Mouse (Mus musculus) frontal cortex, postnatal 36 days (tissue): ENCODE results near the gene Hbs1l.

Experiments
- DNase-seq, 2 experiments: peaks; one replicate each; pipeline ENCODE4 v3.0.0; 2022; ENCODE audit warnings: low spot score in 2 of 2

Gene Hbs1l

GRCm38 (mm10) chr10:21295759-21296621, at the start of gene Hbs1l:
Hbs1l (plus strand) TSS chr10:21295979.
- DNase-seq = peak; percentile 87 to 90

DNA sequence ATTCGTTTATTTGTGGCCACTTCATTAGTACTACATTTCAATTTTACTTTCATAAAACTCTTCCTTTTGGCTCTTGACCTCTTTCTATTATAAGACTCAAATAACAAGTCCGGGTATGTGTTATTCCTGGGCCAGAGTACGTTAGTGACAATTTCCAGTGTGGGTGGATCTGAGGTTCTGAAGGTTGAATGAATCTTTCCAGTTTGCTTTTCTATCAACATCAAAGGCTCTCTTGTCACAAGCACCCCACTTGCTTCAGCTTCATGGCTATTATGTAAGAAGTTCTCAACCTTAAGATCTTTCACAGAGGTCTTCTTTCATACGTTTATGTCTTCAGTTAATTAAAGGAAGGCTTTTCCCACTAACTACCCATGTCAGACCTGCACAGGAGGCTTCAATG, 47.2 kb upstream of the Hbs1l start:
- DNase-seq = no peak

DNA sequence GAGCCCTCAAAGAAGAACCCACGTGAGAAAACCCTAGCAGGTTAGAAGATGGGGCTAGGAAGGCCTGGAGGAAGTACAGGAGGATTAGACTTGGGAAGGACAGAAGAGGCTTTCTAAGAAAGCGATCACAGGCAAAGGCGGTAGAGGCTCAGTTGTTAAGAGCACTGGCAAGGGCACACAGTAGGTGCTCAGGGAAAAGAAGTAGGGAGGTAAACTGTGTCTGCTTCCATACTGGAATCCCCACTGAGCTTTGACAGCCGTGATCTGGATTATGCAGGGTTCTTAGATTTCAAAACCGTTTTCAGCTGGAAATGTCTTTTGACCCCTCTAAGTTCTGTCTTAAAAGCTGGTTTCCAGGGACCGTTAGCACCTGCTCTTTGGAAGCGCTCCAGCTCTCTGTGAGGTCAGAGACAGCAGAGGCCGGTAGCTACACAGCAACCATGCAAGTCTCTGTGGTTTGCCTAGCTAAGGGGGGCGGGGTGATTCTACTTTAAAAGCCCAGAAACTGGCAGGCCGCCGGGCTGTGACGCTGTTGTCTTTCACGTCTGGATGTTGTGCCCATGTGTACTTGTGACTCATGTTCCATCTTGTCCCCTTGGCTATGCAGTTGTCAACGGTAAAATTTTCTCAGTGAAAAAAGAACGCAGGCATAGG, 43.8 kb upstream of the Hbs1l start:
- DNase-seq = peak; percentile 31

DNA sequence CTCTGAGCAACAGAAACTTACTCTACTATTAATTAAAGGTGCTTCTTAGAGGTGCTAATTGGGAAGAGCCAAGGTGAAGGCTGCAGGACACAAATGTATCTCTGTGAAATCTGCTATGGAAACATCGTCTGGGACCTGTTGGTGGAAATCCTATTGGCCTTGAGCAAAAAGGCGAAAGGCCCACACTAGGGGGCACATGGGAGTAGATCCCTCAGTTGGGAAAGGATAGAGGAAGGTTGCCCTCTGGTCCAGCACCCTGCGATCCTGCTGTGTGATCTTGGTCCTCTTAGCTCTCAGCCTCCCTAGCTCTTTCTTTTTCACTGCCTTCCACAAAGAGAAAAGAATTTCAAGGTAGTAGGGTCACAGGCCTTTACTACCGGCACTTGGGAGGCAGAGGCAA, 43.0 kb upstream of the Hbs1l start:
- DNase-seq = no peak

GRCm38 (mm10) chr10:21254266-21255140, 41.3 kb upstream of the Hbs1l start:
- DNase-seq = no peak

DNA sequence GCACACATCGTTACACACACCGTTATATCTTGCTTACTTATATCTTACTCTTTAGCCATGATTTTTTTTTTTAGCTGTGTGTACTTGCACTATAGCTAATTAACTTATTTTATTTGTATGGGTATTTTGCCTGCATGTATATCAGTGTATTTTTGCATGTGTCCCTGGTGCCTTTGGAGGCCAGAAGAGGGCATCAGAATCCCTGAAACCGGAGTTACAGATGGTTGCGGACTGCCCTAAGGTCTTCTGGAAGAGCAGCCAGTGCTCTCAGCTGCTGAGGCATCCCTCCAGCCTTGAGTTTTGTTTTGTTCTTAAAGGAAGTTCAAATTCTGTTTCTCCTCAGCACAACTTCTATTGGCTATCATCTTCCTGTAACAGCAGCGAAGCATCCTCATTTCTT, 38.5 kb upstream of the Hbs1l start:
- DNase-seq = no peak

DNA sequence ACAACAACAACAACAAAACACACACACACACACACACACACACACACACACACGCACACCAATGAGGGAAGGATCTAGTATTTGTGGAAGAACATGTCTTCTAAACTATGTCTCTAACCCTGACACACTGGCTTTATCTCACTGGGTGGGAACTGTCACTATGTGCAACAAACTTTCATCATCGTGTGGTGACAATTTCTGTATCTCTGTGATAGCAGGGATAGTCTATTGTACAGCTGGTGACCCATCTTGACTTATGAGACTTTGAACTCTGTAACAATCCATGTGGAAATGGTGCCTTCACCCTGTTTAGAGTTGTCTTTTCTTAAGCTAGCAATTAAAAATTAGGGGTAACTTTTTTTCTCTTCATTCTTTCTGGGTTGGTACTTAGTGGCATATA, 36.1 kb upstream of the Hbs1l start:
- DNase-seq = no peak

DNA sequence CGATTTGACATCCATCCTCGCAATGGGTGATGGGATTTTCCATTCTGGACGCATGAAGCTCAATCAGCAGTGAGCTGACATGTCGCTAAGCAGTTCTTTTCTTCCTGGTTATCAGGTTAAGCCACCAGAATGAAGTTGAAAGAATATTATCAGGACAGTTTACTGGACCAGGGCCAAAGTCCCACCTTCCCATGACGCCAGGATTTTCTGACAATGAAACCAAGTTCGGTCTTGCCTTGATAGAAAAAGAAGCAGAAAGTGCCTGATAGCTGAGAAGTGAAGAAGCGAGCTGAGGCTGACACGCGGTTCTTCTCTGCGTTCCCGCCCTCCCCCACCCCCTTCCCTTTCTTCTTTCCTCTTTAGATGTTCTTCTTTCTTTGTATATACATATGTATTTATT, 30.6 kb upstream of the Hbs1l start:
- DNase-seq = no peak

- DNase-seq = no peak
Observed at GRCm38 (mm10) chr10:21267452-21267851, 28.3 kb upstream of the Hbs1l start.

DNA sequence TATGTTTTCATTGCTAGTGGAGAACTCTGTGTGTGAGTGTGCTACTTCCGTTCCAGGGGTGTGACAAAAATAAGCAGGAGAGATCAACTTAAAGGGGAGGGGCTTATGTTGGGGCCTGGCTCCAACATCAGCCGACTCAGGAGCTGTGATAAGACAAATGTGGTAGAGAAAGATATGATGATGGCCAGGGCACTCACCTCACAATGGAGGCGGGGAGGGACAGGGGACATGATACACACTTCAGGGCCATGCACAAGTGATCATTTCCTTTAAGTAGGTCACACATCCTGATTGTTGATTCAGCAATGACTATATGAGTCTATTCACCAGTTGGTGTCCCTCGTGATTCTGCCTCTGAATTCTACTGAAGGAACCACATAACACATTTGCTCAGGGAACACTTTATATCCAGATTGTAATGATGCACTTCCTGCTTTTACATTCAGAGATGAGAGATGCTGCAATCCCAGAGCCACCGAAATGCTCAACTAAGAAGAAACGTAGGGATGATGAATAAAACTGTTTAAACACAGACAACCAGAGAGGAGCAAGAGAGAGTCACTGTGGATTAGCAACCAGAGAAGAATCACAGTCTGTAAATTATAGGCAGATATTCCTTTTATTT, 26.9 kb upstream of the Hbs1l start:
- DNase-seq = no peak

- DNase-seq = no peak
Observed at GRCm38 (mm10) chr10:21269920-21270319, 25.9 kb upstream of the Hbs1l start.

GRCm38 (mm10) chr10:21270905-21271304, 24.9 kb upstream of the Hbs1l start:
- no peak for DNase-seq

GRCm38 (mm10) chr10:21271310-21271709, 24.5 kb upstream of the Hbs1l start:
- DNase-seq = no peak

- DNase-seq = no peak
Observed at GRCm38 (mm10) chr10:21271785-21272184, 24.0 kb upstream of the Hbs1l start.

DNA sequence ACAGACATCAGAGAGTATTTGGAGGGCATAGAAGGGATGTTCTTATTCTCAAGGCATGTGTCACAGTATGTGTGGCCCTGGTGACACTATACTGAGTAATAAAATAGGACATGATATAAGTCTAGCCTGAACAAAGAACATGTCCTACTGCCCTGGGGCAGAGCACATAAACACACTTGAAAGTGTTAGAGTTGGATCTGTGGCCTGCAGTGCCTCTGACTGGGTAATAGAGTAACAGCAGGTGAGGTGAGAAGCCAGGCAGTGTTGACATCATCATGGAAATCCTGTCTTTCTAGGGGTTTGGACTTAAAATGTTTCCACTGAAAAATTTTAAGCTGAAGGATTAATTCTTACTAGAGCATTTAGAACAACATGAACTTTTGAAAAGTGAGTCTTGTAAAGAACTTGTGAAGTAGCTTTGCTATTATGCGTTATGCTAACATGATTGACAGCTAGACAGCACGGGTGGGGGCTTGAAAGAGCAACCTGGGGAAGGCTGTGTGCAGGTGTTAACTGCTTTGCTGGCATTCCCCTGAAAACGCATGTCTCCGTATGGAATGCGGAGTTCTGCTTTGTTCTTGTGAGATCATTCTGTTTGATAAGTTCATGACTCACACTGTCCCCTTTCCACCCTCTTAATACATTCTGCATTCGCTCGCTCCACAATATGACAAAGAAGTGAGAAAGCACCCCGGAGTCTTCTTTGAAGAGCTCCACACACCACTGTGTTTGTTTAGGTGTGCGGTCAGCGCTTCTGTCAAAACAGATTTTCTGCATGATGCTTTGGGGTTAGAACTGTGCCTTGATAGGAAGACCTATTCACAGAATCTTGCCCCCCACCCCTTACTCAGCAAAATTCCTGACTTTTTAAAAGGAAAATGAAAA, 8.3 kb upstream of the Hbs1l start:
- DNase-seq = no peak

DNA sequence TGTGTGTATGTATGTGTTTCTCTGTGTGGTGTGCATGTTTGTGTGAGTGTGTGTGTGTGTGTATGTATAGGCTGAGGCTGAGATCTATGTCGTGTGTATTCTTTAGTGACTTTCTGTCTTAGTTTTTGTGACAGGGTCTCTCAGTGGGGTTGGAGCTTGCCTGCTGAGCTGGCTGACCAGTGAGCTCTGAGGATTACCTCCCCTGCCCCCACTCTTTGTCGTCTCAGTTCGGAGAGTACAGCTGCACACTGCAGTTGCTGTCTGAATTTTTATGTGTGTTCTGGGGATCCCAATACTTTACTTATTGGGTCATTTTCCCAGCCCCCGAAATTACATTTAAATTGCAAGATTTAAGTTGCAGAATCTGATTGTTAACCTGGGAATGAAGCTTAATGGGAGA, 4.6 kb upstream of the Hbs1l start:
- no peak for DNase-seq

- DNase-seq = no peak
Observed at GRCm38 (mm10) chr10:21294217-21294616, 1.6 kb upstream of the Hbs1l start.

GRCm38 (mm10) chr10:21295397-21295758, 401 bp upstream of the Hbs1l start:
- DNase-seq = no peak

GRCm38 (mm10) chr10:21298972-21299371, 3.2 kb downstream of the Hbs1l start:
- DNase-seq = no peak

DNA sequence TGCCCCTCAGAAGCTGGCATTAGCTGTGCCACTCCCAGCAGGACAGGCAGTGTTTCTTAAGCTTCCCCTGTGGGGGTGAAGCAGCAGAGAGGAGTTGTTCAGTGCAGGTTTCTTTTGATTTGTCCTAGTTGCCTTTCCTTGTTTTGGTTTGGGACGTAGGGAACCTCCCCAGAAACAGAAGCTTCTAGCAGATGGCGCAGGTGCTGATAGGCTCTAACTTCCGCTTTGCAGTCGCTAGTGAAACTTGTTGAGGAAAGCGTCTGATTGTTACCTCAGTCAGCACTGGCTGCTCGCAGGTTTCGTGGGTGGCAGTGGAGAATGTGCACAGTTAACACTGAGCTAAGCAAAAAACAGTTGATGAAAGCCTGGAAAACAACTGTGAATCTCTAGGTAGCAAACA, 6.0 kb downstream of the Hbs1l start:
- DNase-seq = no peak
